Comparison of ENCODE assay signal across 16 mouse cellular contexts in the genomic region with DNA sequence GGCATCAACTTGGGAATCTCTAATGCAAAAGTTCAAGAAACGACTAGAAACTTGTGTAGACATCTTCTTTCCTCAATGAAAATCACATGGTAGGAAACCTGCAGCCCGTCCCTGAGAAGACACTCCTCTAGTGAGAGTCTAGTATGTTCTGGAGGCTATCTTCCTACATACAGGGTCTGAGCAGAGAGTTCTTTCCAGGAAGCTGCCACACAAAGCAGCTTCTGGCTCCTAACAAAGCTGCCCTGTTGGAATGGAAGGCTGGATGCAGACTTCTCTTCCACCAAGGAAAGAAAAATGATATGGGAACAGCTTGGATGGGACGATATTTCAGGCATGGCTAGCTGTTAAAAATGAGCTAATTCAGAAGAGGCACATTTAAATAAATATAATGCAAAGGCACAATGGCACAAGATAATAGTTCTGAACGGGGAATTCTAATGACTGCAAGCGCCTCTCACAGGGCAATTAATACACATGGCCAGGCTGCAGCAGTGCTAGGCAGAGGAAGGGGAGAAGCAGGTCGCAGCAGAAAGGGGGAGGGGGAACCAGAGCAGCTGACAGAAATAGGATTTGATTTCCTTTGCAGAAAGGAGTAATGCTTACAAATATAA.
DNase-seq lines count a peak whose midpoint lies in the region; ATAC-seq and TF ChIP-seq lines count a peak whose summit lies in the region.
"Had no signal": no experiment of that assay in that cellular context is flagged by ENCODE, and none has a peak within 500 bp of the region (broad histone marks: within the 10 kb centered on the region; RNA-seq: fewer than 3 reads in every experiment).

No protein-coding gene starts in this region.

- H3K27me3 ChIP-seq in forebrain, postnatal 0 days (ENCODE audit: insufficient read depth, low read length) = no peaks in the 10 kb centered on the region
- H3K27me3 ChIP-seq in midbrain, embryonic 15.5 days (replicated peaks) = no peaks in the 10 kb centered on the region
- H3K27me3 ChIP-seq in liver, postnatal 0 days (ENCODE audit: insufficient read depth, low read length) = no peaks in the 10 kb centered on the region
- H3K27me3 ChIP-seq: embryonic facial prominence, embryonic 15.5 days; limb, embryonic 12.5 days had no signal

- H3K36me3 ChIP-seq in forebrain, postnatal 0 days (ENCODE audit: insufficient read depth) = no peaks in the 10 kb centered on the region
- no peaks in the 10 kb centered on the region for H3K36me3 ChIP-seq in midbrain, embryonic 15.5 days (replicated peaks)
- no peaks in the 10 kb centered on the region for H3K36me3 ChIP-seq in liver, postnatal 0 days (replicated peaks; ENCODE audit: insufficient read depth, low read length)
- H3K36me3 ChIP-seq: embryonic facial prominence, embryonic 15.5 days; G1E; limb, embryonic 12.5 days had no signal

- H3K4me3 ChIP-seq in cortical plate, adult 2 months (ENCODE audit: insufficient read depth, low read length) = no peak overlapping the region
- no peak overlapping the region for H3K4me3 ChIP-seq in forebrain, postnatal 0 days (ENCODE audit: low read depth, low read length)
- no peak overlapping the region for H3K4me3 ChIP-seq in midbrain, embryonic 15.5 days
- no peak overlapping the region for H3K4me3 ChIP-seq in liver, postnatal 0 days (ENCODE audit: low read depth, low read length)
- H3K4me3 ChIP-seq: embryonic facial prominence, embryonic 15.5 days; gastrocnemius, adult 2 months; limb, embryonic 12.5 days had no signal

- H3K27ac ChIP-seq in cortical plate, adult 2 months (ENCODE audit: insufficient read depth, low read length) = 0 out of 2 replicates have a peak overlapping the region, but pooled peaks have one; percentile 29
- peak overlapping the region; percentile 78 for H3K27ac ChIP-seq in forebrain, postnatal 0 days (ENCODE audit: low read depth, low read length)
- peak overlapping the region; percentile 69 for H3K27ac ChIP-seq in midbrain, embryonic 15.5 days
- no peak overlapping the region for H3K27ac ChIP-seq in liver, postnatal 0 days (ENCODE audit: low read depth)
- H3K27ac ChIP-seq: embryonic facial prominence, embryonic 15.5 days; gastrocnemius, adult 2 months; limb, embryonic 12.5 days had no signal

- TF ChIP-seq POLR2A in cortical plate, adult 2 months (IDR thresholded peaks at IDR 0.05; ENCODE audit: extremely low read depth, insufficient read depth, low read length) = no peak

- H3K4me2 ChIP-seq in forebrain, postnatal 0 days (ENCODE audit: low read depth) = no peak overlapping the region; the same call in 1 of the 2 replicates
- H3K4me2 ChIP-seq in midbrain, embryonic 15.5 days = peak overlapping the region; percentile 0; the same call in 1 of the 2 replicates
- no peak overlapping the region for H3K4me2 ChIP-seq in liver, postnatal 0 days (ENCODE audit: low read depth, low read length)
- H3K4me2 ChIP-seq: embryonic facial prominence, embryonic 15.5 days; limb, embryonic 12.5 days had no signal

- H3K9me3 ChIP-seq in forebrain, postnatal 0 days (ENCODE audit: low read length) = no peaks in the 10 kb centered on the region
- H3K9me3 ChIP-seq in midbrain, embryonic 15.5 days = no peaks in the 10 kb centered on the region
- no peaks in the 10 kb centered on the region for H3K9me3 ChIP-seq in liver, postnatal 0 days (ENCODE audit: low read length)
- H3K9me3 ChIP-seq: embryonic facial prominence, embryonic 15.5 days; G1E; limb, embryonic 12.5 days had no signal

- WGBS in forebrain, postnatal 0 days = 7% methylated on average over 6 of the region's 6 CpGs
- 19% methylated on average over 6 of the region's 6 CpGs for WGBS in midbrain, embryonic 15.5 days
- 42% methylated on average over 6 of the region's 6 CpGs for WGBS in liver, postnatal 0 days (ENCODE audit: insufficient replicate concordance)

- TF ChIP-seq EP300 in liver, postnatal 0 days (IDR thresholded peaks at IDR 0.05; ENCODE audit: low read depth) = no peak

- peak; percentile 26 to 30 for DNase-seq in cerebellum, postnatal 14 days
- DNase-seq in cerebellum, adult 8-10 months = no peak
- peak; percentile 51 for DNase-seq in forebrain, postnatal 0 days
- DNase-seq in cerebellum, adult 9-10 months = no peak
- DNase-seq in liver, postnatal 0 days = no peak
- DNase-seq: gastrocnemius, adult 2 months; heart, postnatal 36 days; kidney, postnatal 25 days; lung, postnatal 10 days; spleen, adult 18-20 months had no signal

- ATAC-seq in forebrain, postnatal 0 days = peak; percentile 67; the same call in 1 of the 2 replicates
- ATAC-seq in midbrain, embryonic 15.5 days (replicated peaks) = no peak
- no peak for ATAC-seq in CD4-positive, CD25-positive, alpha-beta regulatory T cell, adult 4 months
- ATAC-seq in liver, postnatal 0 days = no peak

- H3K4me1 ChIP-seq in cortical plate, adult 2 months (ENCODE audit: control insufficient read depth, insufficient read depth, low read length) = no peaks in the 10 kb centered on the region
- H3K4me1 ChIP-seq in forebrain, postnatal 0 days (ENCODE audit: insufficient read depth) = peaks cover 21% of the 10 kb centered on the region
- H3K4me1 ChIP-seq in midbrain, embryonic 15.5 days = peaks cover 45% of the 10 kb centered on the region
- no peaks in the 10 kb centered on the region for H3K4me1 ChIP-seq in liver, postnatal 0 days (ENCODE audit: insufficient read depth)
- H3K4me1 ChIP-seq: limb, embryonic 12.5 days had no signal

- no peak for TF ChIP-seq CTCF in cortical plate, adult 2 months (IDR thresholded peaks at IDR 0.05; ENCODE audit: extremely low read depth, insufficient read depth, low read length)
- TF ChIP-seq CTCF in forebrain, postnatal 0 days (IDR thresholded peaks at IDR 0.05; ENCODE audit: low read depth) = no peak
- TF ChIP-seq CTCF in liver, postnatal 0 days (IDR thresholded peaks at IDR 0.05; ENCODE audit: low read depth) = no peak

- H3K9ac ChIP-seq in forebrain, postnatal 0 days = no peak overlapping the region
- H3K9ac ChIP-seq in midbrain, embryonic 15.5 days = no peak overlapping the region
- H3K9ac ChIP-seq in liver, postnatal 0 days (replicated peaks) = no peak overlapping the region
- H3K9ac ChIP-seq: embryonic facial prominence, embryonic 15.5 days; limb, embryonic 12.5 days had no signal

Comparison
In these comparisons a context has a peak if more than half of its experiments do, and no peak if none do; other contexts are left out.
1. DNase-seq: peak in cerebellum, postnatal 14 days (2 of 2) and forebrain, postnatal 0 days (single experiment); none in cerebellum, adult 8-10 months (single experiment), cerebellum, adult 9-10 months (single experiment) and liver, postnatal 0 days (single experiment).